Mouse (Mus musculus): ENCODE data around the gene Irf3. TPM values are rescaled to one million over a fixed set of nuclear protein-coding genes. Genes with fewer than 3 reads are reported as not detected.

Irf3 gene
- 45.9 and 68.4 TPM in 2 replicates for total RNA-seq (2012; rRNA removed)

- H3K9me3 ChIP-seq (ENCODE audit: control insufficient read depth, insufficient read depth, low read depth, low read length) = no peaks in the 10 kb centered on the region
- peak; percentile 99 for TF ChIP-seq HCFC1 (IDR thresholded peaks at IDR 0.05; ENCODE audit: borderline replicate concordance, insufficient read depth, low read length)
- TF ChIP-seq MAFK (IDR thresholded peaks at IDR 0.05; ENCODE audit: insufficient read depth, low read depth, low read length) = no peak
- no peak for TF ChIP-seq ZC3H11A (IDR thresholded peaks at IDR 0.05; ENCODE audit: borderline replicate concordance, low read depth, low read length)
Measured at GRCm38 (mm10) chr7:44997231-44997939, at the start of gene Irf3. Gene Irf3 (plus strand): TSS chr7:44997648.

GRCm38 (mm10) chr7:44949922-44950321, 47.5 kb upstream of the Irf3 start:
- in situ Hi-C loops (cut with MboI; ENCODE audit: low sequenced_read_pairs in 2 of 2, unreplicated experiment in 2 of 2) = no loop called here
- H3K27ac ChIP-seq (ENCODE audit: insufficient read depth, low read depth, low read length, poor library complexity, severe bottlenecking) = no peak overlapping the region
- no peak for DNase-seq (ENCODE audit: low read depth, low spot score)
- H3K36me3 ChIP-seq (ENCODE audit: control insufficient read depth, insufficient read depth, low read length, poor library complexity, severe bottlenecking) = no peaks in the 10 kb centered on the region
- no peaks in the 10 kb centered on the region for H3K9me3 ChIP-seq (ENCODE audit: control insufficient read depth, insufficient read depth, low read depth, low read length)
- no peak overlapping the region for H3K4me3 ChIP-seq (ENCODE audit: insufficient read depth in 1 of 2, low read depth in 1 of 2, low read length in 2 of 2, poor library complexity in 1 of 2, severe bottlenecking in 1 of 2)
- peaks cover 0 to 11% of the 10 kb centered on the region in 2 experiments; a peak in 1 of 4 replicates for H3K4me1 ChIP-seq (ENCODE audit: control insufficient read depth in 2 of 2, insufficient read depth in 2 of 2, low read length in 2 of 2, poor library complexity in 1 of 2)
- H3K9ac ChIP-seq (ENCODE audit: insufficient read depth, low read depth, low read length, poor library complexity, severe bottlenecking) = no peak overlapping the region
- no peak for TF ChIP-seq ZC3H11A (IDR thresholded peaks at IDR 0.05; ENCODE audit: borderline replicate concordance, low read depth, low read length)
- no peak for TF ChIP-seq MAFK (IDR thresholded peaks at IDR 0.05; ENCODE audit: insufficient read depth, low read depth, low read length)
- TF ChIP-seq ZNF384 (IDR thresholded peaks at IDR 0.05; ENCODE audit: low read depth, low read length) = no peak
- TF ChIP-seq HCFC1 (IDR thresholded peaks at IDR 0.05; ENCODE audit: borderline replicate concordance, insufficient read depth, low read length) = no peak
- no peak for TF ChIP-seq CHD2 (IDR thresholded peaks at IDR 0.05; ENCODE audit: low read depth, low read length)

More at GRCm38 (mm10) chr7:44997231-44997939, at the start of gene Irf3:
- peak within 1 kb of the TSS; percentile 85 to 92 for H3K4me3 ChIP-seq (ENCODE audit: insufficient read depth in 1 of 2, low read depth in 1 of 2, low read length in 2 of 2, poor library complexity in 1 of 2, severe bottlenecking in 1 of 2)
- peak within 1 kb of the TSS; percentile 91 for H3K9ac ChIP-seq (ENCODE audit: insufficient read depth, low read depth, low read length, poor library complexity, severe bottlenecking)
- peaks cover 42% of the 10 kb centered on the region for H3K36me3 ChIP-seq (ENCODE audit: control insufficient read depth, insufficient read depth, low read length, poor library complexity, severe bottlenecking)
- H3K27ac ChIP-seq (ENCODE audit: insufficient read depth, low read depth, low read length, poor library complexity, severe bottlenecking) = peak within 1 kb of the TSS; percentile 47
- DNase-seq (ENCODE audit: low read depth, low spot score) = peak; percentile 92
- in situ Hi-C loops (cut with MboI; ENCODE audit: low sequenced_read_pairs in 2 of 2, unreplicated experiment in 2 of 2) = no loop called here
- H3K4me1 ChIP-seq (ENCODE audit: control insufficient read depth in 2 of 2, insufficient read depth in 2 of 2, low read length in 2 of 2, poor library complexity in 1 of 2) = peaks cover 2 to 14% of the 10 kb centered on the region in 2 experiments; a peak in 1 of 4 replicates

GRCm38 (mm10) chr7:44951960-44952359, 45.5 kb upstream of the Irf3 start:
- Histone ChIP-seq H3K27ac (ENCODE audit: insufficient read depth, low read depth, low read length, poor library complexity, severe bottlenecking) (no peak overlapping the region), H3K4me3 (ENCODE audit: insufficient read depth in 1 of 2, low read depth in 1 of 2, low read length in 2 of 2, poor library complexity in 1 of 2, severe bottlenecking in 1 of 2) (peak overlapping the region; percentile 65 to 92), H3K9ac (ENCODE audit: insufficient read depth, low read depth, low read length, poor library complexity, severe bottlenecking) (0 out of 2 replicates have a peak overlapping the region, but pooled peaks have one; percentile 32), H3K36me3 (ENCODE audit: control insufficient read depth, insufficient read depth, low read length, poor library complexity, severe bottlenecking) (no peaks in the 10 kb centered on the region), H3K4me1 (ENCODE audit: control insufficient read depth in 2 of 2, insufficient read depth in 2 of 2, low read length in 2 of 2, poor library complexity in 1 of 2) (peaks cover 0 to 11% of the 10 kb centered on the region in 2 experiments; a peak in 1 of 4 replicates), H3K9me3 (ENCODE audit: control insufficient read depth, insufficient read depth, low read depth, low read length) (no peaks in the 10 kb centered on the region)
- no peak for TF ChIP-seq MAFK (IDR thresholded peaks at IDR 0.05; ENCODE audit: insufficient read depth, low read depth, low read length)
- TF ChIP-seq CHD2 (IDR thresholded peaks at IDR 0.05; ENCODE audit: low read depth, low read length) = no peak
- no peak for TF ChIP-seq ZNF384 (IDR thresholded peaks at IDR 0.05; ENCODE audit: low read depth, low read length)
- TF ChIP-seq ZC3H11A (IDR thresholded peaks at IDR 0.05; ENCODE audit: borderline replicate concordance, low read depth, low read length) = no peak
- no peak for TF ChIP-seq HCFC1 (IDR thresholded peaks at IDR 0.05; ENCODE audit: borderline replicate concordance, insufficient read depth, low read length)
- in situ Hi-C loops (cut with MboI; ENCODE audit: low sequenced_read_pairs in 2 of 2, unreplicated experiment in 2 of 2) = no loop called here
- peak; percentile 95 for DNase-seq (ENCODE audit: low read depth, low spot score)

- H3K4me3 ChIP-seq (ENCODE audit: insufficient read depth in 1 of 2, low read depth in 1 of 2, low read length in 2 of 2, poor library complexity in 1 of 2, severe bottlenecking in 1 of 2) = peak overlapping the region; percentile 65 to 92
- peak; percentile 100 for DNase-seq (ENCODE audit: low read depth, low spot score)
- H3K27ac ChIP-seq (ENCODE audit: insufficient read depth, low read depth, low read length, poor library complexity, severe bottlenecking) = no peak overlapping the region
- no peaks in the 10 kb centered on the region for H3K36me3 ChIP-seq (ENCODE audit: control insufficient read depth, insufficient read depth, low read length, poor library complexity, severe bottlenecking)
- in situ Hi-C loops (cut with MboI; ENCODE audit: low sequenced_read_pairs in 2 of 2, unreplicated experiment in 2 of 2) = no loop called here
- H3K9ac ChIP-seq (ENCODE audit: insufficient read depth, low read depth, low read length, poor library complexity, severe bottlenecking) = peak overlapping the region; percentile 32
- TF ChIP-seq CHD2 (IDR thresholded peaks at IDR 0.05; ENCODE audit: low read depth, low read length) (no peak), ZNF384 (IDR thresholded peaks at IDR 0.05; ENCODE audit: low read depth, low read length) (no peak), HCFC1 (IDR thresholded peaks at IDR 0.05; ENCODE audit: borderline replicate concordance, insufficient read depth, low read length) (no peak), MAFK (IDR thresholded peaks at IDR 0.05; ENCODE audit: insufficient read depth, low read depth, low read length) (no peak), ZC3H11A (IDR thresholded peaks at IDR 0.05; ENCODE audit: borderline replicate concordance, low read depth, low read length) (no peak)
- H3K4me1 ChIP-seq (ENCODE audit: control insufficient read depth in 2 of 2, insufficient read depth in 2 of 2, low read length in 2 of 2, poor library complexity in 1 of 2) = peaks cover 0 to 14% of the 10 kb centered on the region in 2 experiments; a peak in 1 of 4 replicates
- no peaks in the 10 kb centered on the region for H3K9me3 ChIP-seq (ENCODE audit: control insufficient read depth, insufficient read depth, low read depth, low read length)
Measured at GRCm38 (mm10) chr7:44952611-44953306, 44.7 kb upstream of the Irf3 start.
